Mouse (Mus musculus) stomach, embryonic 15.5 days (tissue): Measurements from ENCODE around the gene Tor1a. TPM values are rescaled to one million over a fixed set of nuclear protein-coding genes. Genes with fewer than 3 reads are reported as not detected.
A peak's percentile ranks its signal among the peaks of the same experiment; 100 is the strongest.

Experiments used
- ATAC-seq: fragments of 200-750 bp; cut with Nextera tagmentation; 2 replicates; pipeline ENCODE4 v1.8.0; 2017; ENCODE audit warnings: low read depth, moderate number of reproducible peaks, moderate TSS enrichment; ENCODE audit not compliant: insufficient read depth, low FRiP score
- H3K27ac ChIP-seq: fragments of 300-500 bp; sonication (generic); 2 replicates; pipeline ENCODE4 v1.5.1; 2015; ENCODE audit warnings: mild to moderate bottlenecking, inconsistent platforms
- H3K27me3 ChIP-seq: fragments of 300-500 bp; sonication (generic); replicated peaks from 2 replicates; pipeline ENCODE4 v1.6.1; 2015; ENCODE audit warnings: inconsistent platforms
- H3K36me3 ChIP-seq: fragments of 300-500 bp; sonication (generic); 2 replicates; pipeline ENCODE4 v1.6.1; 2015; ENCODE audit warnings: inconsistent platforms
- H3K4me1 ChIP-seq: fragments of 300-500 bp; sonication (generic); 2 replicates; pipeline ENCODE4 v1.6.1; 2015; ENCODE audit warnings: inconsistent platforms
- H3K4me2 ChIP-seq: fragments of 300-500 bp; sonication (generic); 2 replicates; pipeline ENCODE4 v1.6.1; 2015; ENCODE audit warnings: mild to moderate bottlenecking, inconsistent platforms
- H3K4me3 ChIP-seq: fragments of 300-500 bp; sonication (generic); replicated peaks from 2 replicates; pipeline ENCODE4 v1.5.1; 2015; ENCODE audit warnings: inconsistent platforms
- H3K9ac ChIP-seq: fragments of 300-500 bp; sonication (generic); 2 replicates; pipeline ENCODE4 v1.6.1; 2015; ENCODE audit warnings: inconsistent platforms
- H3K9me3 ChIP-seq: fragments of 300-500 bp; sonication (generic); 2 replicates; pipeline ENCODE4 v1.6.1; 2016; ENCODE audit warnings: inconsistent platforms
- whole genome bisulfite sequencing: fragments of 180-500 bp; shearing (Covaris S2); methylation state at CpG from one replicate; pipeline ENCODE4 v1.1.7; 2015; 5-methylcytosine and 5-hydroxymethylcytosine counted together
- polyA plus RNA-seq: library from polyadenylated mRNA; unstranded; fragments of >200 nt; fragmentation: Nextera tagmentation; extraction: Ambion mirVana; gene quantifications from 2 replicates; pipeline ENCODE4 v1.2.1, GENCODE M21; 2015

Tor1a gene
- polyA plus RNA-seq = 73.9 and 74.5 TPM in 2 replicates

- peaks cover 19% of the 10 kb centered on the region for H3K4me1 ChIP-seq
- H3K4me3 ChIP-seq = peak within 1 kb of the TSS; percentile 92
- H3K27ac ChIP-seq = peak within 1 kb of the TSS; percentile 78
- peak within 1 kb of the TSS; percentile 81 for H3K4me2 ChIP-seq
- peak within 1 kb of the TSS; percentile 98 for H3K9ac ChIP-seq
- peaks cover 28% of the 10 kb centered on the region for H3K36me3 ChIP-seq
- ATAC-seq = peak; percentile 93
- H3K9me3 ChIP-seq = no peaks in the 10 kb centered on the region
- WGBS = 2% methylated on average over 59 of the region's 59 CpGs
- H3K27me3 ChIP-seq = no peaks in the 10 kb centered on the region
These were observed at the start of gene Tor1a for GRCm38 (mm10) chr2:30967352-30968327. Tor1a (minus strand) TSS chr2:30967933.

- H3K4me3 ChIP-seq = no peak overlapping the region
- no peak overlapping the region for H3K9ac ChIP-seq
- no peaks in the 10 kb centered on the region; the same call in 1 of the 2 replicates for H3K36me3 ChIP-seq
- no peak overlapping the region for H3K27ac ChIP-seq
- no peaks in the 10 kb centered on the region for H3K4me1 ChIP-seq
- WGBS = 72% methylated on average over 14 of the region's 14 CpGs
- H3K4me2 ChIP-seq = no peak overlapping the region
- ATAC-seq = no peak
- H3K27me3 ChIP-seq = no peaks in the 10 kb centered on the region
- H3K9me3 ChIP-seq = no peaks in the 10 kb centered on the region
These were observed 45.8 kb upstream of the Tor1a start for GRCm38 (mm10) chr2:31013371-31014120.

- no peak overlapping the region for H3K9ac ChIP-seq
- H3K4me2 ChIP-seq = no peak overlapping the region
- H3K27ac ChIP-seq = no peak overlapping the region
- H3K4me1 ChIP-seq = no peaks in the 10 kb centered on the region; the same call in 1 of the 2 replicates
- no peaks in the 10 kb centered on the region for H3K9me3 ChIP-seq
- no peaks in the 10 kb centered on the region for H3K27me3 ChIP-seq
- ATAC-seq = no peak
- H3K36me3 ChIP-seq = peaks cover 3% of the 10 kb centered on the region; the same call in 1 of the 2 replicates
- H3K4me3 ChIP-seq = no peak overlapping the region
- WGBS = 54% methylated on average over 5 of the region's 5 CpGs
These were observed 39.5 kb upstream of the Tor1a start for GRCm38 (mm10) chr2:31007208-31007607.

- H3K4me2 ChIP-seq = no peak overlapping the region
- no peak overlapping the region for H3K9ac ChIP-seq
- H3K27ac ChIP-seq = no peak overlapping the region
- no peaks in the 10 kb centered on the region; the same call in 1 of the 2 replicates for H3K4me1 ChIP-seq
- peaks cover 3% of the 10 kb centered on the region; the same call in 1 of the 2 replicates for H3K36me3 ChIP-seq
- ATAC-seq = peak; percentile 70; the same call in 1 of the 2 replicates
- H3K9me3 ChIP-seq = no peaks in the 10 kb centered on the region
- WGBS = 71% methylated on average over 5 of the region's 5 CpGs
- no peak overlapping the region for H3K4me3 ChIP-seq
- no peaks in the 10 kb centered on the region for H3K27me3 ChIP-seq
These were observed 38.7 kb upstream of the Tor1a start for GRCm38 (mm10) chr2:31006434-31006833.

GRCm38 (mm10) chr2:31005453-31005852 lies 37.7 kb upstream of the Tor1a start:
- H3K4me3 ChIP-seq = no peak overlapping the region
- no peak overlapping the region for H3K4me2 ChIP-seq
- H3K9ac ChIP-seq = no peak overlapping the region
- H3K27me3 ChIP-seq = no peaks in the 10 kb centered on the region
- no peaks in the 10 kb centered on the region; the same call in 1 of the 2 replicates for H3K4me1 ChIP-seq
- H3K9me3 ChIP-seq = no peaks in the 10 kb centered on the region
- no peak for ATAC-seq
- H3K27ac ChIP-seq = no peak overlapping the region
- WGBS = 63% methylated on average over 2 of the region's 2 CpGs
- H3K36me3 ChIP-seq = peaks cover 3% of the 10 kb centered on the region; the same call in 1 of the 2 replicates

GRCm38 (mm10) chr2:31002857-31003256 lies 35.1 kb upstream of the Tor1a start:
- Histone ChIP-seq H3K9ac (no peak overlapping the region), H3K4me2 (no peak overlapping the region), H3K36me3 (peaks cover 9% of the 10 kb centered on the region; the same call in 1 of the 2 replicates), H3K27ac (no peak overlapping the region), H3K9me3 (no peaks in the 10 kb centered on the region), H3K4me1 (no peaks in the 10 kb centered on the region; the same call in 1 of the 2 replicates), H3K27me3 (no peaks in the 10 kb centered on the region), H3K4me3 (no peak overlapping the region)
- no peak; the same call in 1 of the 2 replicates for ATAC-seq
- WGBS = 93% methylated on average over 10 of the region's 10 CpGs

GRCm38 (mm10) chr2:30998443-30999260 lies 30.9 kb upstream of the Tor1a start:
- no peak overlapping the region for H3K4me3 ChIP-seq
- WGBS = 71% methylated on average over 8 of the region's 8 CpGs

GRCm38 (mm10) chr2:30995432-30995996 lies 27.8 kb upstream of the Tor1a start:
- H3K9ac ChIP-seq = no peak overlapping the region
- H3K4me3 ChIP-seq = no peak overlapping the region
- WGBS = 82% methylated on average over 11 of the region's 11 CpGs
- H3K4me2 ChIP-seq = no peak overlapping the region
- H3K4me1 ChIP-seq = no peaks in the 10 kb centered on the region
- H3K27ac ChIP-seq = no peak overlapping the region
- peaks cover 6% of the 10 kb centered on the region; the same call in 1 of the 2 replicates for H3K36me3 ChIP-seq
- no peaks in the 10 kb centered on the region for H3K27me3 ChIP-seq
- no peaks in the 10 kb centered on the region for H3K9me3 ChIP-seq
- no peak for ATAC-seq

More at GRCm38 (mm10) chr2:30998443-30999260, 30.9 kb upstream of the Tor1a start:
- no peak overlapping the region for H3K4me2 ChIP-seq
- H3K9me3 ChIP-seq = no peaks in the 10 kb centered on the region
- H3K4me1 ChIP-seq = no peaks in the 10 kb centered on the region
- no peak overlapping the region for H3K27ac ChIP-seq
- no peak for ATAC-seq
- no peak overlapping the region for H3K9ac ChIP-seq
- H3K27me3 ChIP-seq = no peaks in the 10 kb centered on the region
- H3K36me3 ChIP-seq = peaks cover 6% of the 10 kb centered on the region; the same call in 1 of the 2 replicates

- Histone ChIP-seq H3K36me3 (0 out of 2 replicates have a peak, but pooled peaks cover under 1% of the 10 kb centered on the region), H3K4me1 (no peaks in the 10 kb centered on the region), H3K4me2 (no peak overlapping the region), H3K9ac (no peak overlapping the region), H3K27ac (no peak overlapping the region), H3K4me3 (no peak overlapping the region), H3K27me3 (no peaks in the 10 kb centered on the region), H3K9me3 (no peaks in the 10 kb centered on the region)
- WGBS = 94% methylated on average over 4 of the region's 4 CpGs
- no peak for ATAC-seq
These were observed 27.1 kb upstream of the Tor1a start for GRCm38 (mm10) chr2:30994853-30995252.

GRCm38 (mm10) chr2:30990221-30990620 lies 22.5 kb upstream of the Tor1a start:
- Histone ChIP-seq H3K4me2 (no peak overlapping the region), H3K27me3 (no peaks in the 10 kb centered on the region), H3K9ac (no peak overlapping the region), H3K4me3 (no peak overlapping the region), H3K9me3 (no peaks in the 10 kb centered on the region), H3K27ac (no peak overlapping the region), H3K36me3 (no peaks in the 10 kb centered on the region), H3K4me1 (peaks cover 8% of the 10 kb centered on the region; the same call in 1 of the 2 replicates)
- WGBS = 86% methylated on average over 9 of the region's 9 CpGs
- no peak for ATAC-seq
